Mouse (Mus musculus) central nervous system, embryonic 18 days (tissue): Measurements from ENCODE around the gene Phka1. TPM values are rescaled to one million over a fixed set of nuclear protein-coding genes. Genes with fewer than 3 reads are reported as not detected.

Experiments used
- polyA plus RNA-seq: library from polyadenylated mRNA; depleted of rRNA; stranded (reverse); fragments of >200 nt; gene quantifications from 2 replicates; pipeline ENCODE4 v1.2.3, GENCODE M21; 2012; rRNA removed

Gene Phka1
- polyA plus RNA-seq, result 8.4 and 10.8 TPM in 2 replicates

GRCm38 (mm10) chrX:102643823-102644572 lies at the start of gene Phka1:
Phka1 (minus strand) TSS chrX:102644246.

GRCm38 (mm10) chrX:102686872-102687271 lies 42.8 kb upstream of the Phka1 start, which contains the start of gene Gm3880:
Gm3880 (minus strand) TSS chrX:102686972.

GRCm38 (mm10) chrX:102504644-102505481 lies 139.2 kb downstream of the Phka1 start, which contains the start of gene Hdac8:
Hdac8 (minus strand) TSS chrX:102505359.

Other genes with a start within 250 kb of the Phka1 start
- gene Hdac8, start 138.9 kb downstream of the Phka1 start, polyA plus RNA-seq, result 13.1 and 13.6 TPM in 2 replicates
- not detected in 2 replicates for gene Gm3880, start 42.7 kb upstream of the Phka1 start, polyA plus RNA-seq
- gene Gm9112, start 63.4 kb upstream of the Phka1 start, polyA plus RNA-seq, result not detected in 2 replicates
- gene Dmrtc1b, start 63.6 kb upstream of the Phka1 start, polyA plus RNA-seq, result not detected in 2 replicates
- not detected in 2 replicates for gene Dmrtc1c1, start 158.7 kb upstream of the Phka1 start, polyA plus RNA-seq
- gene Dmrtc1c2, start 210.4 kb upstream of the Phka1 start, polyA plus RNA-seq, result not detected in 2 replicates
- gene 1700031F05Rik, start 223.7 kb upstream of the Phka1 start, polyA plus RNA-seq, result not detected in 2 replicates